Mouse (Mus musculus) embryonic facial prominence, embryonic 10.5 days (tissue): ENCODE data around the gene Rps27. TPM values are rescaled to one million over a fixed set of nuclear protein-coding genes. Genes with fewer than 3 reads are reported as not detected.
"Not testable (repeated sequence)": the region's sequence is repeated elsewhere in the genome, so short reads cannot be mapped to it uniquely, and the experiment has no call there.

Experiments used
- DNase-seq: peaks from one replicate; pipeline ENCODE4 v3.0.0-alpha.2; 2017; ENCODE audit warnings: low spot score
- H3K27ac ChIP-seq: fragments of 300-500 bp; sonication (generic); replicated peaks from 2 replicates; pipeline ENCODE4 v1.5.1; 2016; ENCODE audit warnings: mild to moderate bottlenecking
- H3K27me3 ChIP-seq: fragments of 300-500 bp; sonication (generic); replicated peaks from 2 replicates; pipeline ENCODE4 v1.6.1; 2016; ENCODE audit warnings: low read depth, mild to moderate bottlenecking; ENCODE audit not compliant: poor library complexity, severe bottlenecking
- H3K36me3 ChIP-seq: fragments of 300-500 bp; sonication (generic); replicated peaks from 2 replicates; pipeline ENCODE4 v1.6.1; 2016; ENCODE audit warnings: mild to moderate bottlenecking, moderate library complexity
- H3K4me1 ChIP-seq: fragments of 300-500 bp; sonication (generic); 2 replicates; pipeline ENCODE4 v1.6.1; 2016
- H3K4me3 ChIP-seq: fragments of 300-500 bp; sonication (generic); 2 replicates; pipeline ENCODE4 v1.5.1; 2016; ENCODE audit warnings: mild to moderate bottlenecking, moderate library complexity
- H3K9me3 ChIP-seq: fragments of 300-500 bp; sonication (generic); 2 replicates; pipeline ENCODE4 v1.6.1; 2016; ENCODE audit warnings: mild to moderate bottlenecking
- WGBS: fragments of 180-500 bp; shearing (Covaris S2); methylation state at CpG from one replicate; pipeline ENCODE4 v1.1.7; 2016; 5-methylcytosine and 5-hydroxymethylcytosine counted together
- polyA plus RNA-seq: library from polyadenylated mRNA; unstranded; fragments of >200 nt; fragmentation: Nextera tagmentation; extraction: Ambion mirVana; gene quantifications from 2 replicates; pipeline ENCODE4 v1.2.1, GENCODE M21; 2016

The Rps27 gene
- 1,048 and 1,124 TPM in 2 replicates for polyA plus RNA-seq

GRCm38 (mm10) chr3:90213377-90213866 lies at the start of gene Rps27, which contains the start of gene Rab13:
Rps27 (minus strand) TSS chr3:90213651.
Rab13 (plus strand) TSS chr3:90213695.
- Histone ChIP-seq H3K9me3 (no peaks in the 10 kb centered on the region), H3K36me3 (peaks cover 43% of the 10 kb centered on the region), H3K27me3 (no peaks in the 10 kb centered on the region), H3K4me1 (peaks cover 24% of the 10 kb centered on the region), H3K27ac (peak within 1 kb of the TSS; percentile 98), H3K4me3 (peak within 1 kb of the TSS; percentile 94)
- WGBS = under 1% methylated on average over 42 of the region's 42 CpGs
- peak; percentile 90 for DNase-seq

- H3K36me3 ChIP-seq = peaks cover 75% of the 10 kb centered on the region
- WGBS = 87% methylated on average over 4 of the region's 4 CpGs
- no peaks in the 10 kb centered on the region for H3K27me3 ChIP-seq
- H3K4me1 ChIP-seq = peaks cover 22% of the 10 kb centered on the region
- H3K4me3 ChIP-seq = no peak overlapping the region
- no peak for DNase-seq
- no peak overlapping the region for H3K27ac ChIP-seq
- no peaks in the 10 kb centered on the region for H3K9me3 ChIP-seq
Observed at GRCm38 (mm10) chr3:90258521-90258920, 45.1 kb upstream of the Rps27 start.

GRCm38 (mm10) chr3:90256731-90257530 lies 43.5 kb upstream of the Rps27 start:
- no peak for DNase-seq

GRCm38 (mm10) chr3:90255784-90256353 lies 42.4 kb upstream of the Rps27 start:
- no peaks in the 10 kb centered on the region for H3K9me3 ChIP-seq
- 94% methylated on average over 14 of the region's 14 CpGs for WGBS
- H3K27me3 ChIP-seq = no peaks in the 10 kb centered on the region
- no peak for DNase-seq
- H3K36me3 ChIP-seq = peaks cover 59% of the 10 kb centered on the region
- no peak overlapping the region for H3K27ac ChIP-seq
- peaks cover 23% of the 10 kb centered on the region for H3K4me1 ChIP-seq
- H3K4me3 ChIP-seq = peak overlapping the region; percentile 95; the same call in 1 of the 2 replicates

More at GRCm38 (mm10) chr3:90256731-90257530, 43.5 kb upstream of the Rps27 start:
- peaks cover 23% of the 10 kb centered on the region for H3K4me1 ChIP-seq
- no peaks in the 10 kb centered on the region for H3K27me3 ChIP-seq
- no peaks in the 10 kb centered on the region for H3K9me3 ChIP-seq
- no peak overlapping the region for H3K4me3 ChIP-seq
- no peak overlapping the region for H3K27ac ChIP-seq
- peaks cover 59% of the 10 kb centered on the region for H3K36me3 ChIP-seq
- WGBS = 93% methylated on average over 19 of the region's 19 CpGs

- Histone ChIP-seq H3K27ac (peak overlapping the region; percentile 90), H3K4me1 (peaks cover 23% of the 10 kb centered on the region), H3K27me3 (no peaks in the 10 kb centered on the region), H3K9me3 (no peaks in the 10 kb centered on the region), H3K36me3 (peaks cover 59% of the 10 kb centered on the region), H3K4me3 (peak overlapping the region; percentile 95)
- WGBS = 24% methylated on average over 2 of the region's 2 CpGs
- DNase-seq = no peak
Observed at GRCm38 (mm10) chr3:90255194-90255565, 41.7 kb upstream of the Rps27 start.

GRCm38 (mm10) chr3:90254419-90255193 lies 41.2 kb upstream of the Rps27 start:
- H3K27me3 ChIP-seq = no peaks in the 10 kb centered on the region
- no peaks in the 10 kb centered on the region for H3K9me3 ChIP-seq
- H3K27ac ChIP-seq = peak overlapping the region; percentile 90
- H3K4me1 ChIP-seq = peaks cover 23% of the 10 kb centered on the region
- peaks cover 59% of the 10 kb centered on the region for H3K36me3 ChIP-seq
- WGBS = under 1% methylated on average over 41 of the region's 41 CpGs
- H3K4me3 ChIP-seq = peak overlapping the region; percentile 95
- no peak for DNase-seq

GRCm38 (mm10) chr3:90253653-90254418 lies 40.4 kb upstream of the Rps27 start, which contains the start of gene Crtc2:
Crtc2 (plus strand) TSS chr3:90254163.
- Histone ChIP-seq H3K27me3 (no peaks in the 10 kb centered on the region), H3K9me3 (no peaks in the 10 kb centered on the region), H3K4me1 (peaks cover 31% of the 10 kb centered on the region), H3K4me3 (peak within 1 kb of the TSS; percentile 95), H3K27ac (peak within 1 kb of the TSS; percentile 90), H3K36me3 (peaks cover 55% of the 10 kb centered on the region)
- DNase-seq = peak; percentile 97
- 3% methylated on average over 40 of the region's 40 CpGs for WGBS

- not testable (repeated sequence) for H3K27me3 ChIP-seq, DNase-seq, H3K9me3 ChIP-seq, H3K27ac ChIP-seq
- Histone ChIP-seq H3K4me3 (peak overlapping the region; percentile 95), H3K36me3 (peaks cover 49% of the 10 kb centered on the region), H3K4me1 (peaks cover 36% of the 10 kb centered on the region)
- 82% methylated on average over 1 of the region's 1 CpGs for WGBS
Observed at GRCm38 (mm10) chr3:90253174-90253573, 39.7 kb upstream of the Rps27 start.

- WGBS = 92% methylated on average over 2 of the region's 2 CpGs
- H3K27me3 ChIP-seq, H3K9me3 ChIP-seq, DNase-seq, H3K27ac ChIP-seq, H3K4me3 ChIP-seq: not testable (repeated sequence)
- H3K36me3 ChIP-seq = peaks cover 43% of the 10 kb centered on the region
- peaks cover 41% of the 10 kb centered on the region for H3K4me1 ChIP-seq
Observed at GRCm38 (mm10) chr3:90252659-90253058, 39.2 kb upstream of the Rps27 start.

GRCm38 (mm10) chr3:90251731-90252226 lies 38.3 kb upstream of the Rps27 start:
- Histone ChIP-seq H3K4me1 (peaks cover 44% of the 10 kb centered on the region), H3K36me3 (peaks cover 35% of the 10 kb centered on the region)
- WGBS = 94% methylated on average over 11 of the region's 12 CpGs
- not testable (repeated sequence) for H3K9me3 ChIP-seq, DNase-seq, H3K27ac ChIP-seq, H3K4me3 ChIP-seq, H3K27me3 ChIP-seq

- H3K9me3 ChIP-seq = no peaks in the 10 kb centered on the region
- peaks cover 38% of the 10 kb centered on the region for H3K4me1 ChIP-seq
- H3K27me3 ChIP-seq = no peaks in the 10 kb centered on the region
- peaks cover 27% of the 10 kb centered on the region for H3K36me3 ChIP-seq
- no peak overlapping the region for H3K4me3 ChIP-seq
- no peak overlapping the region for H3K27ac ChIP-seq
- WGBS = 89% methylated on average over 6 of the region's 6 CpGs
- DNase-seq = no peak
Observed at GRCm38 (mm10) chr3:90250791-90251190, 37.3 kb upstream of the Rps27 start.
